Mouse (Mus musculus): ENCODE measurements around the gene Gm43518. TPM values are rescaled to one million over a fixed set of nuclear protein-coding genes. Genes with fewer than 3 reads are reported as not detected.

Gene Gm43518
- polyA plus RNA-seq (2014; fragmentation: Nextera tagmentation; extraction: Ambion mirVana), result 1.3 and 1.6 TPM in 2 replicates

DNA sequence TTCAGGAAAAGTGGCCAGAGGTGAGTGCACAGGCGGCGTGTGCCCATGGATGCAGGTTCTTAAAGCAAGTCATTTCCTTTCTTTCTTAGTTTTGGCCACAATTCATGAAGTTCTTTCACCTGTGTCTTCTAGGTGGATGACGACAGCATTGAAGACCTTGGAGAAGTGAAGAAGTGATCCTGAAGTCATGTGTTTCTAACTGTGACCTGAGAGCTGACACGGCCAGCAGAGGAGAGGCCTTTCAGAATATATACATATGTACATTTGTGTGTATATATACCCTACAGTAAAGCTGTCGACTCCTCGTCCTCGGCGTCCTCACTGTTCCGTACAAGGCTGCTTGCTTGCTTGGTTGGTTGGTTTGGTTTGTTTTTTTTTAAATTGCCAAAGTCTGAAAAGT lies at the start of gene Gm43518:
Gene Gm43518, plus strand, starts transcription at position 301 of the 400 bp plus-strand sequence.
- Histone ChIP-seq H3K9me3 (ENCODE audit: control insufficient read depth, low read length) (no peaks in the 10 kb centered on the region), H3K4me1 (replicated peaks; ENCODE audit: control insufficient read depth, insufficient read depth, low read length) (no peaks in the 10 kb centered on the region), H3K27ac (ENCODE audit: low read depth, low read length) (no peak within 1 kb of the TSS), H3K36me3 (ENCODE audit: control insufficient read depth, insufficient read depth, low read length) (peaks cover 15% of the 10 kb centered on the region; the same call in 1 of the 2 replicates), H3K4me2 (ENCODE audit: low read depth, low read length, severe bottlenecking) (no peak within 1 kb of the TSS), H3K9ac (ENCODE audit: low read length) (no peak within 1 kb of the TSS), H3K4me3 (ENCODE audit: low read depth, low read length) (no peak within 1 kb of the TSS), H3K27me3 (ENCODE audit: control insufficient read depth, insufficient read depth, low read length) (no peaks in the 10 kb centered on the region)
- 95% methylated on average over 9 of the region's 9 CpGs for WGBS
- ATAC-seq (replicated peaks; ENCODE audit: low FRiP score) (no peak), DNase-seq (ENCODE audit: low spot score) (no peak)

DNA sequence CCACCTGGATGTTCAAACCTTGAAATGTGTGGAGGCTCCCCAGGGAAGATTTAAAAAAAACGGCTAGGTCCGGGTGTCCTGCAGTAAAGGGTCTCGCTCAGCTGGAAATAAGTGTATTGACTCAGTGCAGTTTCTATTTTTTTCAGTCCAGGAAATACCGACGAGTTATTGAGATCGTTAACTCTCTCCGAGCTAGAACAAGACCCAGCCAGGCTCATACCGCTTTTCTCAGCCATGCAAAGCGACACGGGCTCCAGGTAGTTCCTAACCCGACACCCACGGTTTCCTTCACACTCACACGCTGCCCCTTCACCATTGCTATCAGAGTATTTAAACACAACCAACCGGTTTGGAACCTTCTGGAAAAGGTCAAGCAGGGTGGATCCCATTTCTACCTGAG lies 49.2 kb upstream of the Gm43518 start:
- no peak for DNase-seq (ENCODE audit: low spot score)
- WGBS, result 67% methylated on average over 14 of the region's 14 CpGs
- no peak overlapping the region for H3K4me2 ChIP-seq (ENCODE audit: low read depth, low read length, severe bottlenecking)
- H3K36me3 ChIP-seq (ENCODE audit: control insufficient read depth, insufficient read depth, low read length), result no peaks in the 10 kb centered on the region
- H3K27ac ChIP-seq (ENCODE audit: low read depth, low read length), result no peak overlapping the region
- no peak overlapping the region for H3K4me3 ChIP-seq (ENCODE audit: low read depth, low read length)
- ATAC-seq (replicated peaks; ENCODE audit: low FRiP score), result no peak
- H3K27me3 ChIP-seq (ENCODE audit: control insufficient read depth, insufficient read depth, low read length), result no peaks in the 10 kb centered on the region
- H3K4me1 ChIP-seq (replicated peaks; ENCODE audit: control insufficient read depth, insufficient read depth, low read length), result no peaks in the 10 kb centered on the region
- H3K9me3 ChIP-seq (ENCODE audit: control insufficient read depth, low read length), result no peaks in the 10 kb centered on the region
- H3K9ac ChIP-seq (ENCODE audit: low read length), result no peak overlapping the region

DNA sequence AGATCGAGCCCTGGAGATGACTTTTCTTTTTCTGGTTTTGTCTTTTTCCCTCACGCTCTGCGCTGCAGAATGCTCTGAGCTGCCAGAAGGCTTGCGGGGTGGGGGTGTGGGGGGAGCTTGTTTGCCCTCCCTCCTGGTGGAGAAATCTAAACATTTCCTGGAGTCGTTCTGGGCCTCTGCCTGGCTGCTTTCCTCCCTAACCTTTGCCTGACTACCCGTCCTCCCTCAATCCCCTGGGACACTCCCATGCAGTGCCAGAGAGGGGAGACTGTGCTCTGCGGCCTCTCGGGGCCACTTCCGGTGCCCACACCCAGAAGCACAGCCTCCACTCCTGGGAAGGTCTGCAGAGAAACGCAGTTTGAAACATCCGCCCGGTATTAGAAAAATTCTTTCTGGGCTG lies 47.3 kb upstream of the Gm43518 start, which contains the start of gene Hcar1:
Gene Hcar1, minus strand, starts transcription at position 93 of the 400 bp plus-strand sequence.
- Histone ChIP-seq H3K9ac (ENCODE audit: low read length) (no peak within 1 kb of the TSS), H3K4me3 (ENCODE audit: low read depth, low read length) (no peak within 1 kb of the TSS), H3K9me3 (ENCODE audit: control insufficient read depth, low read length) (no peaks in the 10 kb centered on the region), H3K4me1 (replicated peaks; ENCODE audit: control insufficient read depth, insufficient read depth, low read length) (no peaks in the 10 kb centered on the region), H3K36me3 (ENCODE audit: control insufficient read depth, insufficient read depth, low read length) (no peaks in the 10 kb centered on the region), H3K4me2 (ENCODE audit: low read depth, low read length, severe bottlenecking) (no peak within 1 kb of the TSS), H3K27me3 (ENCODE audit: control insufficient read depth, insufficient read depth, low read length) (no peaks in the 10 kb centered on the region), H3K27ac (ENCODE audit: low read depth, low read length) (no peak within 1 kb of the TSS)
- WGBS, result 76% methylated on average over 12 of the region's 12 CpGs
- ATAC-seq (replicated peaks; ENCODE audit: low FRiP score) (no peak), DNase-seq (ENCODE audit: low spot score) (no peak)

DNA sequence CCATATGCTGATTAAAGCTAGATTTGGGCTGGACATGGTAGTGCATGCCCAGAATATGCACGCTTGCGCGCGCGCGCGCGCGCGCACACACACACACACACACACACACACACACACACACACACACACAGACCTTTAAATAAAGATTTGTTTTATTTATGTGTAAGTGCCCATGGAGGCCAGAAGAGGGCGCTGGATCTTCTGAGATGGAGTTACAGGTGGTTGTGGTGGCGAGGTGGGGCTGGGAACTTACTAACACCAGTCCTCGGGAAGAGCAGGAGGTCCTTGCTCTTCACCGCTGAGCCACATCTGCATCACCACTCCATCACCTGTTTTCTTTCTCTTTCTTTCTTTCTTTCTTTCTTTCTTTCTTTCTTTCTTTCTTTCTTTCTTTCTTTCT lies 46.4 kb upstream of the Gm43518 start:
- Histone ChIP-seq H3K27ac (ENCODE audit: low read depth, low read length) (no peak overlapping the region), H3K9me3 (ENCODE audit: control insufficient read depth, low read length) (no peaks in the 10 kb centered on the region), H3K9ac (ENCODE audit: low read length) (no peak overlapping the region), H3K4me1 (replicated peaks; ENCODE audit: control insufficient read depth, insufficient read depth, low read length) (no peaks in the 10 kb centered on the region), H3K4me3 (ENCODE audit: low read depth, low read length) (no peak overlapping the region), H3K4me2 (ENCODE audit: low read depth, low read length, severe bottlenecking) (no peak overlapping the region), H3K27me3 (ENCODE audit: control insufficient read depth, insufficient read depth, low read length) (no peaks in the 10 kb centered on the region), H3K36me3 (ENCODE audit: control insufficient read depth, insufficient read depth, low read length) (no peaks in the 10 kb centered on the region)
- WGBS, result 80% methylated on average over 14 of the region's 14 CpGs
- DNase-seq (ENCODE audit: low spot score), result no peak
- no peak for ATAC-seq (replicated peaks; ENCODE audit: low FRiP score)

DNA sequence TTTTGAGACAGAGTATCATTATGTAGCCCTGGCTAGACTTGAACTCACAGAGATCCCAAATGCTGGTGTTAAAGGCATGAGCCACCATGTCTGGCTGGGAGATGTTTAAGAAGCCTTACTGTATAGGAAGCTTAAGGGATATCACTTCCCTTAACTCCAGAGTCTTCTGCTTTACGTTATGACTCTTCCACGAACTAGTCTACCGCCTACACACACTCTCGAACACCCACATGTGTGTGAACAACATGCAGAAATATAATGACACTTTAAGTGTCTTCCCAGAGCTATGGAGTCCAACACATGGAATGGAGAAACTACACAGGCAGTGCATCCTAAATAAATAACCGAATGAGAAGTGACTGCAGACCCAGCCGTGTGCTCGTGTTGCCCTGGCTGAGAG lies 43.3 kb upstream of the Gm43518 start:
- Histone ChIP-seq H3K4me2 (ENCODE audit: low read depth, low read length, severe bottlenecking) (no peak overlapping the region), H3K9me3 (ENCODE audit: control insufficient read depth, low read length) (no peaks in the 10 kb centered on the region), H3K4me1 (replicated peaks; ENCODE audit: control insufficient read depth, insufficient read depth, low read length) (no peaks in the 10 kb centered on the region), H3K36me3 (ENCODE audit: control insufficient read depth, insufficient read depth, low read length) (no peaks in the 10 kb centered on the region), H3K27me3 (ENCODE audit: control insufficient read depth, insufficient read depth, low read length) (no peaks in the 10 kb centered on the region), H3K4me3 (ENCODE audit: low read depth, low read length) (no peak overlapping the region), H3K9ac (ENCODE audit: low read length) (no peak overlapping the region), H3K27ac (ENCODE audit: low read depth, low read length) (no peak overlapping the region)
- DNase-seq (ENCODE audit: low spot score) (no peak), ATAC-seq (replicated peaks; ENCODE audit: low FRiP score) (no peak)
- WGBS, result 87% methylated on average over 7 of the region's 7 CpGs

DNA sequence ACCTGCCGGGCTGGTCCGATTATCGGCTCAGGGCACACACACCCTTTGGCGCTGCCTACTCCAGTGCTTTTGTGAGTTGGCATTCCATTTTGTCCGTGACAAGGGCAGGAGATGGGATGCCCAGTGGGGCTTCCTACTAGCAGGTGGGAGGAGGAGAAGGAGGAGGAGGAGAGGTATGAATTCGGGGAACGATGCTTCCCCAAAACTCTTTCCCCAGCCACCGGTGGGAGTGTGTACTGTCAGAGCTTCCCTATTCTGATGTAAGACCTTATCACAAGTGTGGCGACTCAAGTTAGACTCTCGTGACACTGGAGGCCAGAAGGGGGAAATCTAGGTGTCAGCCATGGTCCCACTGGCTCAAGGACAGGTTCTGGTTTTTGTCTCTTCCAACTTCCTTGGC lies 42.9 kb upstream of the Gm43518 start:
- Histone ChIP-seq H3K27ac (ENCODE audit: low read depth, low read length) (no peak overlapping the region), H3K27me3 (ENCODE audit: control insufficient read depth, insufficient read depth, low read length) (no peaks in the 10 kb centered on the region), H3K4me1 (replicated peaks; ENCODE audit: control insufficient read depth, insufficient read depth, low read length) (no peaks in the 10 kb centered on the region), H3K36me3 (ENCODE audit: control insufficient read depth, insufficient read depth, low read length) (no peaks in the 10 kb centered on the region), H3K4me2 (ENCODE audit: low read depth, low read length, severe bottlenecking) (no peak overlapping the region), H3K9ac (ENCODE audit: low read length) (no peak overlapping the region), H3K9me3 (ENCODE audit: control insufficient read depth, low read length) (no peaks in the 10 kb centered on the region), H3K4me3 (ENCODE audit: low read depth, low read length) (no peak overlapping the region)
- 86% methylated on average over 10 of the region's 10 CpGs for WGBS
- DNase-seq (ENCODE audit: low spot score) (no peak), ATAC-seq (replicated peaks; ENCODE audit: low FRiP score) (no peak)

DNA sequence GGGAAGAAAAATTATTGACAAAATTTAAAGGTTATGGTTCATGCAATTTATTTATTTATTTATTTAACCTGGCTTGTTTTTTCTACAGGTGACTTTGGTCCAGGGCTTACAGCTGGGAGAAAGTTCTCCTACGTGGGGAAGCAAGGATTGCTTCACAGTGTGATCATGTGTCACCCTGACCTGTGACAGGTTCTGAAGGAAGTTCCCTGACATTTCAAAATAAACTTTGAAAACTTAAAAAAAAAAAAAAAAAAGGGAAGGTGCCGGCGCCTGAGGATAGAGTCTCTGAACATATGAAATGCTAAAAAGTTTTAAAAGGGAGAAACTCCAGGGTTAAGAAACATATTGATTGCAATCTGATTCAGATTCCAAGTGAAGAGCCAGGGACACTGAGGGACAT lies 40.9 kb upstream of the Gm43518 start:
- H3K27me3 ChIP-seq (ENCODE audit: control insufficient read depth, insufficient read depth, low read length), result no peaks in the 10 kb centered on the region
- no peak overlapping the region for H3K4me2 ChIP-seq (ENCODE audit: low read depth, low read length, severe bottlenecking)
- no peak overlapping the region for H3K4me3 ChIP-seq (ENCODE audit: low read depth, low read length)
- H3K9me3 ChIP-seq (ENCODE audit: control insufficient read depth, low read length), result no peaks in the 10 kb centered on the region
- DNase-seq (ENCODE audit: low spot score) (no peak), ATAC-seq (replicated peaks; ENCODE audit: low FRiP score) (no peak)
- H3K4me1 ChIP-seq (replicated peaks; ENCODE audit: control insufficient read depth, insufficient read depth, low read length), result no peaks in the 10 kb centered on the region
- no peak overlapping the region for H3K9ac ChIP-seq (ENCODE audit: low read length)
- 85% methylated on average over 3 of the region's 3 CpGs for WGBS
- no peaks in the 10 kb centered on the region for H3K36me3 ChIP-seq (ENCODE audit: control insufficient read depth, insufficient read depth, low read length)
- no peak overlapping the region for H3K27ac ChIP-seq (ENCODE audit: low read depth, low read length)

DNA sequence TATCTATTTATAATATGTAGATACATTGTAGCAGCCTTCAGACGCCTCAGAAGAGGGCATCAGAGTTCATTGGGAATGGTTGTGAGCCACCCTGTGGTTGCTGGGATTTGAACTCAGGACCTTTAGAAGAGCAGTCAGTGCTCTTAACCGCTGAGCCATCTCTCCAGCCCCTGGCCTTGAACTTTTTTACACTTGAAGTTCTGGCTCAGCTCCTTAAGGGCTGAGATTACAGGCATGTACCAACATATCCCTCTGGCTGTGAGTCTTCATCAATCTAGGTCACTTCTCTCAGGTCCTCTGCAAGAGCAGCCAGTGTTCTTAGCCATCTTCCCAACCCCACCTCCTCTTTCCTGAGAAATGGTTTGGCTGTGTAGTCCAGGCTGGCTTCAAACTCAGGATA lies 36.9 kb upstream of the Gm43518 start:
- ATAC-seq (replicated peaks; ENCODE audit: low FRiP score) (no peak), DNase-seq (ENCODE audit: low spot score) (no peak)
- Histone ChIP-seq H3K4me2 (ENCODE audit: low read depth, low read length, severe bottlenecking) (no peak overlapping the region), H3K36me3 (ENCODE audit: control insufficient read depth, insufficient read depth, low read length) (no peaks in the 10 kb centered on the region), H3K9me3 (ENCODE audit: control insufficient read depth, low read length) (no peaks in the 10 kb centered on the region), H3K27ac (ENCODE audit: low read depth, low read length) (no peak overlapping the region), H3K4me1 (replicated peaks; ENCODE audit: control insufficient read depth, insufficient read depth, low read length) (no peaks in the 10 kb centered on the region), H3K4me3 (ENCODE audit: low read depth, low read length) (no peak overlapping the region), H3K27me3 (ENCODE audit: control insufficient read depth, insufficient read depth, low read length) (no peaks in the 10 kb centered on the region), H3K9ac (ENCODE audit: low read length) (no peak overlapping the region)
- WGBS, result 82% methylated on average over 2 of the region's 2 CpGs

DNA sequence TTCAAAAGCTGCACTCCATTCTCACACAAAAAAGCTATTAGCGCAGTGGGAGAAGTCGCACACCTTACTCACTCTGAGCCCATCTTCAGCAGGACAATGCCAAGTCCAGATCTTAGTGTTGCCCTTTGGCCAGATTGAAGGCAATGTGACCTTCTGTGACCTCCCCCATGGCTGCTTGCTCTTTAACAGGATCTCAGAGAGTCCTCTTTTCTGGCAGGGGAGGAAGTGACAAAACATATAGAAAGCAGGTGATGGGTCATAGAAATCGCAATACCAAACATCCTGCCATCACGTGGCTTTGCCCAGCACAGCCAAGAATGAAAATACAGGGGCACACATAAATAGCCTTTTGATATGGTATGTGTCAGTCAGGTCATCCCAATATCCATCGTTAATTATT lies 36.2 kb upstream of the Gm43518 start:
- H3K9me3 ChIP-seq (ENCODE audit: control insufficient read depth, low read length), result no peaks in the 10 kb centered on the region
- H3K9ac ChIP-seq (ENCODE audit: low read length), result no peak overlapping the region
- ATAC-seq (replicated peaks; ENCODE audit: low FRiP score) (no peak), DNase-seq (ENCODE audit: low spot score) (no peak)
- H3K27ac ChIP-seq (ENCODE audit: low read depth, low read length), result no peak overlapping the region
- no peaks in the 10 kb centered on the region for H3K36me3 ChIP-seq (ENCODE audit: control insufficient read depth, insufficient read depth, low read length)
- WGBS, result 82% methylated on average over 5 of the region's 5 CpGs
- H3K27me3 ChIP-seq (ENCODE audit: control insufficient read depth, insufficient read depth, low read length), result no peaks in the 10 kb centered on the region
- no peak overlapping the region for H3K4me3 ChIP-seq (ENCODE audit: low read depth, low read length)
- H3K4me2 ChIP-seq (ENCODE audit: low read depth, low read length, severe bottlenecking), result no peak overlapping the region
- no peaks in the 10 kb centered on the region for H3K4me1 ChIP-seq (replicated peaks; ENCODE audit: control insufficient read depth, insufficient read depth, low read length)
